Mouse (Mus musculus) cerebellum, adult 2 months (tissue): ENCODE results near the gene Camkk1.

Source experiments
- CTCF ChIP-seq: fragments of 200-500 bp; IDR thresholded peaks from 2 replicates; pipeline ENCODE4 v1.5.1; 2011; ENCODE audit warnings: low read depth, mild to moderate bottlenecking, control low read depth, low read length, moderate library complexity, borderline replicate concordance; ENCODE audit not compliant: insufficient read depth
- POLR2A ChIP-seq: fragments of 200-500 bp; IDR thresholded peaks from 2 replicates; pipeline ENCODE4 v1.6.1; 2011; ENCODE audit warnings: low read length, control low read depth, borderline replicate concordance; ENCODE audit not compliant: insufficient read depth

GRCm38 (mm10) chr11:73013981-73014380, 4.8 kb upstream of the Camkk1 start:
- TF ChIP-seq CTCF (no peak), POLR2A (no peak)
